Mouse (Mus musculus): ENCODE data around the gene Cdrt4. TPM values are rescaled to one million over a fixed set of nuclear protein-coding genes. Genes with fewer than 3 reads are reported as not detected.

Gene Cdrt4
- polyA plus RNA-seq, 1 experiment = not detected

DNA sequence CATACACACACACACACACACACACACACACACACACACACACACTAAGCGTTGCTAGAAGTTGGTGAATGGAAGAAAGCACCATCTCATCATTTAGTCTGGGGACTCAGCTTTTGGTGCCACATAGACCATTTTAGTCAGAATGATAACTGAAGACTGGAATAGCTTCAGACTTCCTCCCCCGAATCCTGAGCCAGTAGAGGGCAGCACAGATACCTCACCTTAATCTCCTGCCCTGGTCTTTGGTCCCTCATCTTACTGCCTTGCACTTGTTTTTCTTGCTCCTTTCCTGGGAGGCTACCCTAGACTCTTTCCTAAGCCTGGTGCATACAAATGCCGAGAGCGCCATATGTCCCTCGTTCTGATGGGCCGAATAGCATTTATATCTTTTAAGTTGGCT lies 36.5 kb upstream of the Cdrt4 start:
- DNase-seq = peak; percentile 36
- no peaks in the 10 kb centered on the region; the same call in 1 of the 2 replicates for H3K27me3 ChIP-seq (ENCODE audit: control insufficient read depth, insufficient read depth, low read length)

DNA sequence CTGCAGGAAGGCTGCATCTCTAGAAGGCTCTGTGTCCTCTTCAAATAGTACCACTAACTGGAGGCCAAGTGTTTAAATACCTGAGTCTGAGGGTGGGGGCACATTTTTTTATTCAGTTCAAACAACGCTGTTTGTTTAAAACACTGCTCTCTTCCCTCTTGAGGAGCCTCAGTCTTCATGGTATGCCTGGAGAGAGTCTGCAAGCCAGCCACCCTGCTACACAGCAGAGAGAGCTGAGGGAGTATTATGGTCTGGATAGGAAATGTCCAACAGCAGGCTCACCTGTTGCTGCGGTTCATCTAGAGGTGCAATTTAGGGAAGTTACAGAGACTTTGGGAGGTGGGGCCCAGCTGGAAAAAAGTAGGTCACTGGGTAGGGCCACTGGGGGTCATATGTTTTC lies 35.5 kb upstream of the Cdrt4 start:
- TF ChIP-seq CTCF (IDR thresholded peaks at IDR 0.05; ENCODE audit: borderline replicate concordance, control insufficient read depth, extremely low read depth, insufficient read depth, low read length, poor library complexity) (no peak), POLR2A (IDR thresholded peaks at IDR 0.05; ENCODE audit: control insufficient read depth, extremely low read depth, insufficient read depth, low read length, poor library complexity) (no peak)
- 16% methylated on average over 2 of the region's 2 CpGs for WGBS
- Histone ChIP-seq H3K27ac (ENCODE audit: control insufficient read depth, insufficient read depth, low read length) (no peak overlapping the region), H3K27me3 (ENCODE audit: control insufficient read depth, insufficient read depth, low read length) (no peaks in the 10 kb centered on the region; the same call in 1 of the 2 replicates), H3K36me3 (ENCODE audit: control insufficient read depth, insufficient read depth, low read length) (no peaks in the 10 kb centered on the region), H3K4me3 (ENCODE audit: control insufficient read depth, insufficient read depth, low read length) (no peak overlapping the region), H3K4me1 (replicated peaks; ENCODE audit: control insufficient read depth, insufficient read depth, low read length) (no peaks in the 10 kb centered on the region)
- DNase-seq = no peak

More for the DNA sequence above, 36.5 kb upstream of the Cdrt4 start:
- WGBS = 68% methylated on average over 6 of the region's 6 CpGs
- TF ChIP-seq CTCF (IDR thresholded peaks at IDR 0.05; ENCODE audit: borderline replicate concordance, control insufficient read depth, extremely low read depth, insufficient read depth, low read length, poor library complexity) = no peak
- TF ChIP-seq POLR2A (IDR thresholded peaks at IDR 0.05; ENCODE audit: control insufficient read depth, extremely low read depth, insufficient read depth, low read length, poor library complexity) = no peak
- no peak overlapping the region for H3K4me3 ChIP-seq (ENCODE audit: control insufficient read depth, insufficient read depth, low read length)
- H3K4me1 ChIP-seq (replicated peaks; ENCODE audit: control insufficient read depth, insufficient read depth, low read length) = no peaks in the 10 kb centered on the region
- no peaks in the 10 kb centered on the region for H3K36me3 ChIP-seq (ENCODE audit: control insufficient read depth, insufficient read depth, low read length)
- H3K27ac ChIP-seq (ENCODE audit: control insufficient read depth, insufficient read depth, low read length) = no peak overlapping the region

GRCm38 (mm10) chr11:62916765-62917164 lies 34.2 kb upstream of the Cdrt4 start:
- Histone ChIP-seq H3K27me3 (ENCODE audit: control insufficient read depth, insufficient read depth, low read length) (no peaks in the 10 kb centered on the region; the same call in 1 of the 2 replicates), H3K36me3 (ENCODE audit: control insufficient read depth, insufficient read depth, low read length) (no peaks in the 10 kb centered on the region), H3K4me1 (replicated peaks; ENCODE audit: control insufficient read depth, insufficient read depth, low read length) (no peaks in the 10 kb centered on the region), H3K27ac (ENCODE audit: control insufficient read depth, insufficient read depth, low read length) (no peak overlapping the region), H3K4me3 (ENCODE audit: control insufficient read depth, insufficient read depth, low read length) (no peak overlapping the region)
- TF ChIP-seq CTCF (IDR thresholded peaks at IDR 0.05; ENCODE audit: borderline replicate concordance, control insufficient read depth, extremely low read depth, insufficient read depth, low read length, poor library complexity) (no peak), POLR2A (IDR thresholded peaks at IDR 0.05; ENCODE audit: control insufficient read depth, extremely low read depth, insufficient read depth, low read length, poor library complexity) (no peak)
- no peak for DNase-seq
- WGBS = 17% methylated on average over 2 of the region's 2 CpGs

DNA sequence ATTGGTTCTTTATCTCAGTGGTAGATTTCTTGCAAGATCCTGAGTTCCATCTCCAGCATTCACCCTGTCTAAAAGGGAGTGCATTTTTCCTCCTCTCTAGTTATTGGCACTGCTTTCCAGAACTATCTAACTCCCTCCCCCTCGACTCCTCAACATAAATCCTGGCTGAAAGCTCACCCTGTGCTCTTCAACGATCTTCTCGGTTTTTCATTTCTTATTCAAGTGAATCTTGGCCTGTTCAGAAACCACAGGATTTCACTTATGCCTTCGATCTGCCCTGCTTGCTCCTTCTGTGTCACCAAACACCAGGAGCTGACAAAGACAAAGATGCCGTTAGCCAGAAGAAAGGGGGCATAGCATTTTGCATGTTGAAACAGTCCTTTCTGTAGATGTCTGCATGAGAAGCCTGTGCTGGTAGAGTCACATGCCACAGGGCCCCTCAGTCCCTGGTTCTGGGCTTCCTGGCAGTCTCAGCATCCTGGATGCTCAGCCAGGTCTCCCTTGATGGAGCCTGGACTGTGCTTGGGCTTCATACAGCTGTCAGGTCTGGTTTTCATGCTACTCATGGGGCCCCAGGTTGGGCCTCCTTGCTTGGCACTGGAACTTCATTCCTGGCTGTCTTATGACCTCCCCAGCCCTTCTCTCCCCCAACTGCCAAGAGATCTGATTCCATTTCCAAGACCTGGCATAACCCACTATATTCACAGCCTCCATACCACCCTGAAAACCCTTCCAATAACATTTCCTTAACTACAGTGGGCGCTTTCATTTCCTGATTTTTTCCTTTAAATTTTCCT lies 30.8 kb upstream of the Cdrt4 start:
- 72% methylated on average over 6 of the region's 6 CpGs for WGBS
- no peak for TF ChIP-seq POLR2A (IDR thresholded peaks at IDR 0.05; ENCODE audit: control insufficient read depth, extremely low read depth, insufficient read depth, low read length, poor library complexity)
- H3K27ac ChIP-seq (ENCODE audit: control insufficient read depth, insufficient read depth, low read length) = no peak overlapping the region
- no peak for DNase-seq
- no peak overlapping the region for H3K4me3 ChIP-seq (ENCODE audit: control insufficient read depth, insufficient read depth, low read length)
- no peaks in the 10 kb centered on the region for H3K4me1 ChIP-seq (replicated peaks; ENCODE audit: control insufficient read depth, insufficient read depth, low read length)
- H3K36me3 ChIP-seq (ENCODE audit: control insufficient read depth, insufficient read depth, low read length) = no peaks in the 10 kb centered on the region
- no peaks in the 10 kb centered on the region; the same call in 1 of the 2 replicates for H3K27me3 ChIP-seq (ENCODE audit: control insufficient read depth, insufficient read depth, low read length)

DNA sequence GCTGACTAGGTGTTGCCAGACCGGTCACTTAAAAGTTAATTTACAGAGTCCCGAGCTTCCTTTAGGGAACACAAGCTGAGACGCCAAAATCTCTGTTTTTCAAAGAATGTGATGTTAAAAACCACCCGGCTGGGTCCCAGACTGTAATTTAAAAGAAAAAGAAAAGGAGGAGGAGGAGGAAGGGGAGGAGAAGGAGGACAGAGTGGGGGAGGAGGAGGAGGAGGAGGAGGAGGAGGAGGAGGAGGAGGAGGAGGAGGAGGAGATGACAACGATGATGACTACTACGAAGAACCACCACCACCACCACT lies 30.3 kb upstream of the Cdrt4 start:
- 39% methylated on average over 6 of the region's 6 CpGs for WGBS
- no peak for DNase-seq

DNA sequence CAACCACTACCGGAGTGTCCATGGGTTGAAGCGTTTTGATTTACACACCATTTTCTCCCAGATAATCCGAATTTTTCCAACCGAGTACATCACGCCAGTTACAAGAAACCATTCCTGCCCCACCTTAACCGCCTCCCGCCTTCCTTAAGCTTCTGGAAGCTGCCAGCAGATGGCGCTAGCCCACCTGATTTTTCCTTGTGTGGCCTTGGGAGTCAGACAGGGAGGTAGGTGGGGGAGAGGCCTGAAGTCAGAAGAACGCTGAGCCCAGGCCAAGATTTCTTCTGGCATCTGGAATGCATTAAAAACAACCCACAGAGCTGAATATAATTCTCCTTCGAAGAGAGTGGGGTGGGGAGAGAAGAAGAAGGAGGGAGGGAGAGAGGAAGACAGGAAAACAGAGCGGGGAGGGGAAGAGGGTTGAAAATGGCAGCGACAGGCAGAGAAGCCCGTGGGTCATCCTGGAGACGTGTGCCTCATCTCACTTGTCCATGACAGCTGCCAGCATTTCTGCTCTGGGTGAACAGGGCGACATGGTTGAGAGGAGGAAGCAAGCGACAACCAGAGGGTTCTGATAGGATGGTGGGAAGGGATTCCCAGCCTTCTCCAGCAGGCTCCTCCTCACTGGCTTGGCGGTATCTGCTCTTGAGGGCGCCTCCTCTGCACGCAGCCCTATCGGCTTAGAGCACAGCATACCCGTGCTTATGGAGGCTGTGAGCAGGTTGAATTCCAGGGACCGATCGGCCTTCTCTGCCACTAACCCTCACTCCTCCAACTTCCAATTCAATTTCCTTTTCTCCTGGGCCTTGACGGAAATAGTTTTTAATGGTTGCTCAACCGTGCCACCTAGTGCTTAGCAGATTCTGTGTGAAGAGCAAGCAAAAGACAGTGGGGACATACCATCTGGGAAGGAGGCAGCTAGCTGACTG lies 29.7 kb upstream of the Cdrt4 start:
- TF ChIP-seq POLR2A (IDR thresholded peaks at IDR 0.05; ENCODE audit: control insufficient read depth, extremely low read depth, insufficient read depth, low read length, poor library complexity) (no peak), CTCF (IDR thresholded peaks at IDR 0.05; ENCODE audit: borderline replicate concordance, control insufficient read depth, extremely low read depth, insufficient read depth, low read length, poor library complexity) (peak; percentile 79; the same call in 1 of the 2 replicates)

More for the DNA sequence above, 30.3 kb upstream of the Cdrt4 start:
- Histone ChIP-seq H3K36me3 (ENCODE audit: control insufficient read depth, insufficient read depth, low read length) (no peaks in the 10 kb centered on the region), H3K27me3 (ENCODE audit: control insufficient read depth, insufficient read depth, low read length) (no peaks in the 10 kb centered on the region; the same call in 1 of the 2 replicates), H3K27ac (ENCODE audit: control insufficient read depth, insufficient read depth, low read length) (no peak overlapping the region), H3K4me1 (replicated peaks; ENCODE audit: control insufficient read depth, insufficient read depth, low read length) (no peaks in the 10 kb centered on the region), H3K4me3 (ENCODE audit: control insufficient read depth, insufficient read depth, low read length) (no peak overlapping the region)
- TF ChIP-seq POLR2A (IDR thresholded peaks at IDR 0.05; ENCODE audit: control insufficient read depth, extremely low read depth, insufficient read depth, low read length, poor library complexity) (no peak), CTCF (IDR thresholded peaks at IDR 0.05; ENCODE audit: borderline replicate concordance, control insufficient read depth, extremely low read depth, insufficient read depth, low read length, poor library complexity) (no peak)

More for the DNA sequence above, 29.7 kb upstream of the Cdrt4 start:
- no peaks in the 10 kb centered on the region; the same call in 1 of the 2 replicates for H3K27me3 ChIP-seq (ENCODE audit: control insufficient read depth, insufficient read depth, low read length)
- 42% methylated on average over 25 of the region's 25 CpGs for WGBS
- H3K4me3 ChIP-seq (ENCODE audit: control insufficient read depth, insufficient read depth, low read length) = no peak overlapping the region
- no peak overlapping the region for H3K27ac ChIP-seq (ENCODE audit: control insufficient read depth, insufficient read depth, low read length)
- no peaks in the 10 kb centered on the region for H3K4me1 ChIP-seq (replicated peaks; ENCODE audit: control insufficient read depth, insufficient read depth, low read length)
- H3K36me3 ChIP-seq (ENCODE audit: control insufficient read depth, insufficient read depth, low read length) = no peaks in the 10 kb centered on the region
- DNase-seq = peak; percentile 50

All from thymus, adult 2 months (tissue).